Mouse (Mus musculus): ENCODE data around the gene Camkk1.

DNA sequence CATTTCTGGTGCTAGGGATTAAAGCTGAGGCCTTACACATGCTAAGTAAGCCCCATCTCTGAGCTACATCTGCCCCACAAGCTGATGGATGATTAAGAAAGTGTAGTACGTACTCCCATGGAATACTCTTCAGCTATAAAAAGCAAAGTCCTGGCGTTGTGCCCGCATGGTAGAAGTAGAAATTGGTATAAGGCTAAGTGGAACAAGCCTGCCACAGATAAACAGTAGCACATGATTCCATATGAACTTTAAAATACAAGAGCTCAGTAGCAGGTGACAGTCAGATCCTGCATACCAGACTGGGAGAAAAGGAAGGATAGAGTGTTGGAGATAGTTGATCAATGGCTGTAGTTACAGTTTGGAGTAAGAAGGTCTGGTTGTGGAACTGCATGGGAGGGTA is 42.6 kb downstream of the Camkk1 start:
- TF ChIP-seq CTCF (IDR thresholded peaks at IDR 0.05) (no peak), EP300 (IDR thresholded peaks at IDR 0.05) (no peak)
